Mouse (Mus musculus): ENCODE data around the gene Actg1.

The Actg1 gene

GRCm38 (mm10) chr11:120310813-120311312, 37.5 kb downstream of the Actg1 start:
- DNase-seq (ENCODE audit: low spot score) = peak; percentile 98

- DNase-seq (ENCODE audit: low spot score) = no peak
Observed at GRCm38 (mm10) chr11:120308441-120309320, 39.7 kb downstream of the Actg1 start.

- DNase-seq (ENCODE audit: low spot score) = peak; percentile 98
Observed at GRCm38 (mm10) chr11:120307566-120308430, 40.5 kb downstream of the Actg1 start.

GRCm38 (mm10) chr11:120307132-120307413, 41.3 kb downstream of the Actg1 start:
- DNase-seq (ENCODE audit: low spot score) = peak; percentile 40

GRCm38 (mm10) chr11:120306366-120307131, 41.8 kb downstream of the Actg1 start:
- DNase-seq (ENCODE audit: low spot score) = no peak

- DNase-seq (ENCODE audit: low spot score) = no peak
Observed at GRCm38 (mm10) chr11:120305535-120306365, 42.6 kb downstream of the Actg1 start.

GRCm38 (mm10) chr11:120304886-120305534, 43.3 kb downstream of the Actg1 start:
- peak; percentile 99 for DNase-seq (ENCODE audit: low spot score)

- no peak for DNase-seq (ENCODE audit: low spot score)
Observed at GRCm38 (mm10) chr11:120304350-120304694, 44.0 kb downstream of the Actg1 start.

GRCm38 (mm10) chr11:120303559-120304349, 44.6 kb downstream of the Actg1 start:
- DNase-seq (ENCODE audit: low spot score) = no peak

- no peak for DNase-seq (ENCODE audit: low spot score)
Observed at GRCm38 (mm10) chr11:120303119-120303518, 45.2 kb downstream of the Actg1 start.

- no peak for DNase-seq (ENCODE audit: low spot score)
Observed at GRCm38 (mm10) chr11:120299484-120299883, 48.9 kb downstream of the Actg1 start.

- no peak for DNase-seq (ENCODE audit: low spot score)
Observed at GRCm38 (mm10) chr11:120298441-120299141, 49.8 kb downstream of the Actg1 start.

GRCm38 (mm10) chr11:120297767-120298166, 50.6 kb downstream of the Actg1 start:
- peak; percentile 41 for DNase-seq (ENCODE audit: low spot score)

GRCm38 (mm10) chr11:120296305-120297144, 51.8 kb downstream of the Actg1 start:
- peak; percentile 59 for DNase-seq (ENCODE audit: low spot score)
